Mouse (Mus musculus) spleen, adult 2 months (tissue): Measurements from ENCODE around the gene Glipr1l3. TPM values are rescaled to one million over a fixed set of nuclear protein-coding genes. Genes with fewer than 3 reads are reported as not detected.
"Not testable (repeated sequence)": the region's sequence is repeated elsewhere in the genome, so short reads cannot be mapped to it uniquely, and the experiment has no call there.

Source experiments
- DNase-seq, 2 experiments: peaks; one replicate each; pipeline versions ENCODE4 v3.0.0 to v3.0.0-alpha.2; 2012 to 2021; ENCODE audit warnings: low spot score in 2 of 2, low read depth in 1 of 2
- H3K27ac ChIP-seq: fragments of 200-500 bp; 2 replicates; pipeline ENCODE4 v1.5.1; 2012; ENCODE audit warnings: low read length, inconsistent platforms; ENCODE audit not compliant: insufficient read depth
- H3K27me3 ChIP-seq: fragments of 200-500 bp; 2 replicates; pipeline ENCODE4 v1.6.1; 2012; ENCODE audit warnings: mild to moderate bottlenecking, moderate library complexity, low read length, inconsistent platforms; ENCODE audit not compliant: control insufficient read depth, insufficient read depth
- H3K36me3 ChIP-seq: fragments of 200-500 bp; 2 replicates; pipeline ENCODE4 v1.6.1; 2012; ENCODE audit warnings: mild to moderate bottlenecking, low read length, inconsistent platforms; ENCODE audit not compliant: control insufficient read depth, insufficient read depth
- H3K4me1 ChIP-seq: fragments of 200-500 bp; 2 replicates; pipeline ENCODE4 v1.6.1; 2011; ENCODE audit warnings: inconsistent platforms; ENCODE audit not compliant: control insufficient read depth, insufficient read depth, insufficient read length
- H3K4me3 ChIP-seq: fragments of 200-500 bp; 2 replicates; pipeline ENCODE4 v1.5.1; 2011; ENCODE audit warnings: mild to moderate bottlenecking, inconsistent platforms; ENCODE audit not compliant: insufficient read depth, insufficient read length; ENCODE audit errors: extremely low read depth
- CTCF ChIP-seq: fragments of 200-500 bp; IDR thresholded peaks from 2 replicates; pipeline ENCODE4 v1.5.1; 2011; ENCODE audit warnings: mild to moderate bottlenecking, inconsistent platforms; ENCODE audit not compliant: insufficient read depth, insufficient read length, insufficient replicate concordance; ENCODE audit errors: extremely low read depth
- POLR2A ChIP-seq: fragments of 200-500 bp; IDR thresholded peaks from 2 replicates; pipeline ENCODE4 v1.6.1; 2011; ENCODE audit warnings: low read depth, low read length, inconsistent platforms
- WGBS: fragments of 180-500 bp; shearing (Covaris S2); methylation state at CpG from one replicate; pipeline ENCODE4 v1.1.7; 2018; 5-methylcytosine and 5-hydroxymethylcytosine counted together
- polyA plus RNA-seq: library from polyadenylated mRNA; depleted of rRNA; stranded (reverse); fragments of >200 nt; gene quantifications from 2 replicates; pipeline ENCODE4 v1.2.3, GENCODE M21; 2012; rRNA removed

Glipr1l3 gene
- polyA plus RNA-seq, 1 experiment = not detected

DNA sequence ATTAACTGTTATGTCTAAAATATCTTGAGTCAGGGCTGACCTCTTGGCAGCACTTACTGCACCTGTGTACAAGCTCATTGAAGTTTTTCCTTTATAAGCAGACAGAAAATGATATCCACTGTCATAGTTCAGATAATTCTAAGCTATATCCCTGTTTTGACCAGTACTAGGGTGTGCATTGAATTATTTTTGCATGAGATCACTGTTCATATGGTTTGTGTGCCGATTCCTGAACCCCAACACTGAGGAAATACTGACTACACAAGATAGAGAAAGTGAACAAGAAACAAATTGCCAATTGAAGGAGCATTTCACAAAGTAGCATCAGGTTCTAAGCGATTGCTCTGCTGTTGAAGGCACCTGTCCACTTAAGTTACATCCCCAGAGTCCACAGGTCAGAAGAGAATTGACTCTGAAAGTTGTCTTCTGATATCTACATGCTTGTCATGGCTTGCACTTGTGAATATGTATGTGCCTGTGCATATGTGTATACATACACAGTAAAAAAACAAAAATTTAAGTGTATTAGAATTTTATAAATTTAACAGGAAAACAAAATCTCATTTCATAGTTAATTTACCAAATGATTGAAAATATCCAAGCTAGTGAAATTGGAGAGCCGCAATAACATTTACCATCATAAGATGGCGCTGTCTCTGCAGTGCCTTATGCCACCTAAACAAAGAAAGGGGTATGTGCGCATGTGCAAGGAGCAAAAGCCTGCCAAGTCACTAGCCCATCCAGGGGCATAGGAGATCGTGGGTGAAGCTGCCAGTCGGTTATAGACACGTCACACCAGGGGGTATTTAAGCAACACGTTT is 21.9 kb downstream of the Glipr1l3 start:
- H3K4me1 ChIP-seq = no peaks in the 10 kb centered on the region
- TF ChIP-seq POLR2A (no peak), CTCF (no peak)
- no peak for DNase-seq
- no peaks in the 10 kb centered on the region for H3K36me3 ChIP-seq
- no peaks in the 10 kb centered on the region for H3K27me3 ChIP-seq
- H3K27ac ChIP-seq = no peak overlapping the region
- WGBS = 24% methylated on average over 9 of the region's 9 CpGs
- no peak overlapping the region for H3K4me3 ChIP-seq

DNA sequence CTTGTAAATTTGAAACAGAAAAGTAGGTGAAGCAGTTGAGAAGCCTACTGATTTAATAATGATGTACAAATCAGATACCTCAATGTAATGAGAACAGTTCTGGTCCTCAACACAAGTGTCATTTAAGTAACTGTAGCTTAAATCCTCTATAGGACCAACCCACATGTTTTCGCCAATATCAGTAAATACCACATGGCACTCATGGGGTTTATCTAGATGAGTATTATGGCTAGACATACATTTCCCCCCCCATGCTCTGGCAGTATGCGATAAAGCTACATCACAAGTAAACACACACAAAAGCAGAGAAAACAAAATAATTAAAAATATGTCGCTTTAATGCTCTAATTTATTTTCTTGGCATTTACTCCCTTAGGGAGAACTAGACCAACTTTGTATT is 27.9 kb downstream of the Glipr1l3 start:
- Histone ChIP-seq H3K4me1 (no peaks in the 10 kb centered on the region), H3K36me3 (no peaks in the 10 kb centered on the region), H3K27me3 (no peaks in the 10 kb centered on the region), H3K4me3 (no peak overlapping the region), H3K27ac (no peak overlapping the region)
- 88% methylated on average over 3 of the region's 3 CpGs for WGBS
- TF ChIP-seq POLR2A (no peak), CTCF (no peak)
- no peak for DNase-seq

DNA sequence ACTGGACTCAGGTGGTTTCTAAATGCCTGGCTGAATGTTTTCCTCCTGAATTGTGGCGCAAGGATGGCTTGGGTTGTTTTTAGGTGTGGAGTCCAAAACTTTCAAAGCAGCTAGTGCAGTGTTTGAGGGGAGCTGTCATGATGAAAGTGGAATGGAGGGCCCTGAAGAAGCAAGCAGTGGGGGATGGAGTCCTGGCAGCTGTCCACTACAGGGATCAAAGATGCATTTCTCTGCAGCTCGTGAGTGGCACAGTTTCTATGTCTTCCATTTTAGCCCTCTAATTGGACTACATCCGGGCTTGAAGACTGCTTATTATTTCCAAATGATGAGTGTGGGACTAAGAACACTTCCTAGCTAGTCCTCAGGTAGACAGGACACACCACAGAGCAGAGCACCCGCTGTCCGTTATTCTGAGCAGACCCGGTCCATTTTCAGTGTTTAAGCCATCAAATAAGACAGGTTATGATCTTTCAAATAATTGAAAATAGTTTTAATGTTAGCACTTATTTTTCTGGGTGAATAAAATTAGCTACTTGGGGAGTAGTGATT is 32.4 kb downstream of the Glipr1l3 start:
- WGBS = 84% methylated on average over 6 of the region's 6 CpGs
- H3K4me1 ChIP-seq, H3K4me3 ChIP-seq, H3K36me3 ChIP-seq, H3K27ac ChIP-seq, DNase-seq, H3K27me3 ChIP-seq: not testable (repeated sequence)

DNA sequence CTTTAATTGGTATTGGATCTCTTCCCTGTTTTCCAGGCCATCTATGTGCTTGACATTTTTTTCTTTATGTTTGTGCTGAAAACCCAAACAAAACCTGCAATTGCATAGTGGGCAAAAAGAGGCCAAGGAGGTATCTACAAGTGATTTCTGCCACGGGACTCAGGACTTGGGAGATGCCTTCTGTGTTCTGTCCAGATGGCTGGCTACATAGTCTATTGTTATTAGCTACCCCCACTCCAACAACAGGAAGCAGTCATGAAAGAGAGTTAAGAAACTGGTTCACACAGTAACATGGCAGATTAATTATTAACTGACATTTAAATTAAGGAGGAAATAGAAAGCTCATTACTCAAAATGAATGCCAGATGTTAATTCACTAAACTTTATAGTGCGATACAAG is 35.0 kb downstream of the Glipr1l3 start:
- H3K4me3 ChIP-seq, H3K27me3 ChIP-seq, H3K36me3 ChIP-seq, DNase-seq, H3K27ac ChIP-seq, H3K4me1 ChIP-seq: not testable (repeated sequence)
- WGBS = 64% methylated on average over 2 of the region's 2 CpGs

DNA sequence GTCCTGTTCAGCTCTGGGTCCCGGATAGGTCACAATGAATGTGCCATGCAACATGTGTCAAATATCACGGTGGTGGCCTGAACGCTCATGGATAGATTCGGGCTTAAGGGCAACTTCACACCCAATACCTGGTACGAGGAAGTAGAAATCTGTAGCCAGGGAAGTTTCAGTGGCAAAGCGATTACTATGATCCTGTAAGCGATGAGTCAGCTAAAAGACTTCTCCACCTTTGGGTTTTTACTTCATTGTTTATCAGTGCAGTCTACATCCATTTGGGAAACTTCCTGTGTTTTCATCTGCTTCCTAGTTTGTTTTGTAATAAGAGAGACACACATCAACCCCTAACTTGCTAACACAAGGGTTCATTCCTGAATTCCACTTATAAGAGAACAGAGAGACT is 49.7 kb downstream of the Glipr1l3 start:
- DNase-seq = no peak
- TF ChIP-seq CTCF = no peak
- TF ChIP-seq POLR2A = no peak
- H3K4me3 ChIP-seq = no peak overlapping the region
- no peaks in the 10 kb centered on the region for H3K27me3 ChIP-seq
- no peaks in the 10 kb centered on the region for H3K4me1 ChIP-seq
- 75% methylated on average over 7 of the region's 7 CpGs for WGBS
- H3K36me3 ChIP-seq = no peaks in the 10 kb centered on the region
- H3K27ac ChIP-seq = no peak overlapping the region

DNA sequence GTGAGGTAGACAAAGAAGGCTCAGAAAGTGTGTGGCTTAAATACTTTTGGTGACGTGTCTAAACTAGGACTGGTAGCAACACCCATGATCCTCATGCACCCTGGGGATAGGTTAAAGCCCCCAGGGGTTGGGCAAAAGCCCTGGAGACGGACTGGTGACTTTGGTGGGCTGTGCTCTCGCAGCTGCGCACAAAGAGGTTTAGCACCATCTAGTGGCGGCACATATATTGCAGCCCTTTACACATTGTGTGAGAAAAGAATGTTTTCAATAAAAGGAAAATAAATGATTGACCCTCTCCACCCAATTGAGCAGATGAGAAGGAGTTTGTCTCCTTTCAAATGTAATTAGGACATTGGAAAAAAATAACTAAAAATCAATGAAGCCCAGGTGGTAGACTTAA is 54.3 kb downstream of the Glipr1l3 start:
- not testable (repeated sequence) for H3K36me3 ChIP-seq, H3K27me3 ChIP-seq, H3K4me1 ChIP-seq, H3K4me3 ChIP-seq, H3K27ac ChIP-seq
- TF ChIP-seq CTCF = peak; percentile 54; the same call in 1 of the 2 replicates
- 3% methylated on average over 5 of the region's 5 CpGs for WGBS
- DNase-seq = peak in 1 of 2 experiments; percentile 49

Other genes starting within 250 kb of the Glipr1l3 start
- gene Krr1, start 187.7 kb downstream of the Glipr1l3 start, polyA plus RNA-seq = 2.3 and 3.1 TPM in 2 replicates
- gene Glipr1, start 157.7 kb downstream of the Glipr1l3 start, polyA plus RNA-seq = 26.0 and 30.3 TPM in 2 replicates
- not detected in 2 replicates for gene Glipr1l1, start 100.1 kb downstream of the Glipr1l3 start, polyA plus RNA-seq
- not detected in 2 replicates for gene Glipr1l2, start 77.0 kb downstream of the Glipr1l3 start, polyA plus RNA-seq
- not detected in 2 replicates for gene Caps2, start 3.3 kb upstream of the Glipr1l3 start, polyA plus RNA-seq
- gene Kcnc2, start 110.8 kb upstream of the Glipr1l3 start, polyA plus RNA-seq = 0.01 and 0.02 TPM in 2 replicates